Mouse (Mus musculus): Measurements from ENCODE around the gene Glt28d2.

DNA sequence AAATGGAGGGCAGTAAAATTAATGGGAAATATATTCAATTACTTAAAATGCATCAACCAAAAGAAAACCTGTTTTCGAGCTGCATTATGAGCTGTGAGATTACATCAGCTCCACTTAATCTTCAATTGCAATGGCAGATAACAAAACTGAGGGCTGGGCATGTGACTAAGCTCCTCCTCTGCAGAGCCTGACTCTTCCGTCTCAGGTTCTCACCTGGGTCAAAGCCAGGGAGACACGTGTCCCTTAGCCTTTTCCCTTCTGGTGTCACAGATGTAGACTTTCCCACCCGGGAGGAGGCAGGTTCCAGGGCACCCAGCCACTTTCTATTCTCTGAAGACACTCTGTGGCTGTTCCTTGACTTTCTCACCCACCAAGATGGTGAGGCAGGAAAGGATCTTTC lies 58.3 kb downstream of the Glt28d2 start:
- no peak for TF ChIP-seq CTCF (IDR thresholded peaks at IDR 0.05; ENCODE audit: low read depth, low read length)
- no peak for TF ChIP-seq TAL1 (conservative IDR thresholded peaks at IDR 0.05; ENCODE audit: low read depth, low read length)
